Mouse (Mus musculus): ENCODE data around the gene Gm1553. TPM values are rescaled to one million over a fixed set of nuclear protein-coding genes. Genes with fewer than 3 reads are reported as not detected.

The Gm1553 gene
- polyA plus RNA-seq (2015; fragmentation: Nextera tagmentation; extraction: Ambion mirVana), result not detected in 2 replicates

DNA sequence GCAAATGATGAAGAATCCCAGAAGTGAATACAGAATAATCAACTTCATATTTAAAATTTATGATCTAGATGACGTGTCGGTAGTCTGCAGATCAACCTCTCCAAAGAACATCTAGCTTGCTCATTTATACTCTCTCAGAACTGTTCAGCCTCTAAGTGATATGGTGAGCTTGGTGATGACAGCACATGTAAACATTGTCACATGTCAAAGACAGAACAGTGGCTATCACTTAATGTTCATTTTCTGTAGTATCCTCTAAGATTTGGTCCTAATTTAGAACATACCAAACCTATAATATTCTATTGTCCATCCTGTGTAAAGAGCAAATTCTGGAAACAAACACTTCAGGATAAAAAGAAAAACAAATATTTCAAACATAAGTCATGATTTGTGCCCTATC is at the start of gene Gm1553:
Gm1553 (minus strand) TSS at position 101 of the 400 bp plus-strand sequence.
- no peaks in the 10 kb centered on the region for H3K4me1 ChIP-seq
- H3K36me3 ChIP-seq, result no peaks in the 10 kb centered on the region
- H3K9me3 ChIP-seq (replicated peaks), result no peaks in the 10 kb centered on the region
- no peak for ATAC-seq (ENCODE audit: low FRiP score)
- no peak within 1 kb of the TSS for H3K4me3 ChIP-seq (replicated peaks)
- no peak within 1 kb of the TSS for H3K4me2 ChIP-seq
- no peak within 1 kb of the TSS for H3K9ac ChIP-seq (replicated peaks)
- 93% methylated on average over 2 of the region's 2 CpGs for WGBS
- no peaks in the 10 kb centered on the region for H3K27me3 ChIP-seq (replicated peaks)
- no peak within 1 kb of the TSS for H3K27ac ChIP-seq (replicated peaks)

Other genes with a start within 250 kb of the Gm1553 start
- not detected in 2 replicates for gene 4932415D10Rik, start 176.0 kb downstream of the Gm1553 start, polyA plus RNA-seq (2015; fragmentation: Nextera tagmentation; extraction: Ambion mirVana)
- 16.6 and 17.3 TPM in 2 replicates for gene Gm4924, start 138.4 kb downstream of the Gm1553 start, polyA plus RNA-seq (2015; fragmentation: Nextera tagmentation; extraction: Ambion mirVana)
- 39.3 and 44.6 TPM in 2 replicates for gene 1190007I07Rik, start 130.6 kb upstream of the Gm1553 start, polyA plus RNA-seq (2015; fragmentation: Nextera tagmentation; extraction: Ambion mirVana)
- gene Tdg, start 137.2 kb upstream of the Gm1553 start, polyA plus RNA-seq (2015; fragmentation: Nextera tagmentation; extraction: Ambion mirVana), result 133 and 134 TPM in 2 replicates
- 1.8 and 2.7 TPM in 2 replicates for gene Glt8d2, start 198.0 kb upstream of the Gm1553 start, polyA plus RNA-seq (2015; fragmentation: Nextera tagmentation; extraction: Ambion mirVana)
- 31.3 and 37.5 TPM in 2 replicates for gene Hcfc2, start 203.5 kb upstream of the Gm1553 start, polyA plus RNA-seq (2015; fragmentation: Nextera tagmentation; extraction: Ambion mirVana)